8 mouse cellular contexts compared by ENCODE assay signal in genomic region chr15:27680997-27681396, GRCm38 (mm10). TPM values are rescaled to one million over a fixed set of nuclear protein-coding genes. Genes with fewer than 3 reads are reported as not detected.
DNase-seq lines count a peak whose midpoint lies in the region; ATAC-seq and TF ChIP-seq lines count a peak whose summit lies in the region.

No protein-coding gene starts in this region.

- H3K4me3 ChIP-seq in left cerebral cortex, adult 2 months = peak overlapping the region; percentile 87
- peak overlapping the region; percentile 64 for H3K4me3 ChIP-seq in embryonic facial prominence, embryonic 11.5 days (ENCODE audit: low read depth, low read length)
- peak overlapping the region; percentile 65 for H3K4me3 ChIP-seq in midbrain, embryonic 11.5 days (ENCODE audit: low read depth, low read length)

- TF ChIP-seq CTCF in left cerebral cortex, adult 2 months (IDR thresholded peaks at IDR 0.05) = no peak

- no peak for ATAC-seq in embryonic facial prominence, embryonic 11.5 days (replicated peaks; ENCODE audit: insufficient number of reproducible peaks, low FRiP score, low TSS enrichment, low read depth)
- ATAC-seq in midbrain, embryonic 11.5 days (ENCODE audit: low FRiP score) = no peak
- no peak for ATAC-seq in erythroid progenitor cell, adult 5-6 weeks (replicated peaks; ENCODE audit: low FRiP score, poor library complexity, severe bottlenecking)

- intact Hi-C loops in left cerebral cortex, adult 2 months (cut with DNase I) = no loop called here

- 3% methylated on average over 28 of the region's 28 CpGs for WGBS in embryonic facial prominence, embryonic 11.5 days
- 3% methylated on average over 28 of the region's 28 CpGs for WGBS in midbrain, embryonic 11.5 days

- no peaks in the 10 kb centered on the region for H3K4me1 ChIP-seq in embryonic facial prominence, embryonic 11.5 days (ENCODE audit: control insufficient read depth, insufficient read depth, low read length)
- H3K4me1 ChIP-seq in midbrain, embryonic 11.5 days (ENCODE audit: control insufficient read depth, insufficient read depth, low read length) = peaks cover 9% of the 10 kb centered on the region; the same call in 1 of the 2 replicates

- H3K27ac ChIP-seq in left cerebral cortex, adult 2 months = peak overlapping the region; percentile 95
- H3K27ac ChIP-seq in embryonic facial prominence, embryonic 11.5 days (replicated peaks; ENCODE audit: low read depth, low read length) = no peak overlapping the region
- no peak overlapping the region for H3K27ac ChIP-seq in midbrain, embryonic 11.5 days (ENCODE audit: low read depth, low read length)

- H3K9me3 ChIP-seq in embryonic facial prominence, embryonic 11.5 days (replicated peaks; ENCODE audit: control insufficient read depth, low read length) = no peaks in the 10 kb centered on the region
- H3K9me3 ChIP-seq in midbrain, embryonic 11.5 days (ENCODE audit: control insufficient read depth, low read length) = no peaks in the 10 kb centered on the region

- H3K36me3 ChIP-seq in embryonic facial prominence, embryonic 11.5 days (replicated peaks; ENCODE audit: control insufficient read depth, insufficient read depth, low read depth, low read length) = no peaks in the 10 kb centered on the region
- no peaks in the 10 kb centered on the region for H3K36me3 ChIP-seq in midbrain, embryonic 11.5 days (ENCODE audit: control insufficient read depth, insufficient read depth, low read length)

- no peaks in the 10 kb centered on the region for H3K27me3 ChIP-seq in embryonic facial prominence, embryonic 11.5 days (ENCODE audit: control insufficient read depth, insufficient read depth, low read length)
- H3K27me3 ChIP-seq in midbrain, embryonic 11.5 days (ENCODE audit: control insufficient read depth, insufficient read depth, low read length) = peaks cover 9% of the 10 kb centered on the region

- H3K9ac ChIP-seq in embryonic facial prominence, embryonic 11.5 days (replicated peaks; ENCODE audit: low read length) = peak overlapping the region; percentile 69
- peak overlapping the region; percentile 73 for H3K9ac ChIP-seq in midbrain, embryonic 11.5 days (ENCODE audit: low read length)

- DNase-seq in left cerebral cortex, adult 2 months (ENCODE audit: extremely low spot score in 1 of 2, low spot score in 2 of 2) = no peak
- no peak for DNase-seq in left cerebral cortex, adult 8-10 months (ENCODE audit: low spot score in 2 of 2)
- peak; percentile 45 for DNase-seq in embryonic facial prominence, embryonic 11.5 days (ENCODE audit: low spot score)
- DNase-seq in induced T-regulatory cell, adult 2 months (ENCODE audit: low read depth) = peak; percentile 81
- peak; percentile 95 for DNase-seq in midbrain, embryonic 11.5 days (ENCODE audit: low spot score, missing footprints)
- DNase-seq in frontal cortex, postnatal 14 days (ENCODE audit: low spot score in 2 of 2) = no peak
- no peak for DNase-seq in cerebellum, postnatal 14 days

- peak overlapping the region; percentile 90 for H3K4me2 ChIP-seq in embryonic facial prominence, embryonic 11.5 days (ENCODE audit: low read depth, low read length)
- peak overlapping the region; percentile 89 for H3K4me2 ChIP-seq in midbrain, embryonic 11.5 days

RNA-seq across cellular contexts. Expression of gene Otulinl, which starts 0.4 kb away (rescaled TPM):
- total RNA-seq in left cerebral cortex, adult 2 months (2021) = 10 to 100 TPM; 21.1 to 30.0 TPM
- 10 to 100 TPM; 21.0 to 35.3 (median 28.7) TPM for total RNA-seq in left cerebral cortex, adult 8-10 months (2022)
- 14.9 and 15.5 TPM in 2 replicates for polyA plus RNA-seq in embryonic facial prominence, embryonic 11.5 days (2014; fragmentation: Nextera tagmentation; extraction: Ambion mirVana)
- 6.1 and 7.5 TPM in 2 replicates for polyA plus RNA-seq in midbrain, embryonic 11.5 days (2014; fragmentation: Nextera tagmentation; extraction: Ambion mirVana)
- total RNA-seq in erythroid progenitor cell, adult 5-6 weeks (2015; ENCODE audit: low replicate concordance) = 9.2 and 36.0 TPM in 2 replicates
- total RNA-seq in erythroid progenitor cell, adult 5-6 weeks (2017; ENCODE audit: low replicate concordance) = 2.2 and 8.5 TPM in 2 replicates

RNA-seq across cellular contexts. Expression of gene Otulin, which starts 50.5 kb away (rescaled TPM):
- 10 to 100 TPM; 18.8 to 21.4 TPM for total RNA-seq in left cerebral cortex, adult 2 months (2021)
- total RNA-seq in left cerebral cortex, adult 8-10 months (2022) = 10 to 100 TPM; 21.1 to 24.9 (median 21.9) TPM
- 38.0 and 41.1 TPM in 2 replicates for polyA plus RNA-seq in embryonic facial prominence, embryonic 11.5 days (2014; fragmentation: Nextera tagmentation; extraction: Ambion mirVana)
- 33.3 and 34.0 TPM in 2 replicates for polyA plus RNA-seq in midbrain, embryonic 11.5 days (2014; fragmentation: Nextera tagmentation; extraction: Ambion mirVana)
- total RNA-seq in erythroid progenitor cell, adult 5-6 weeks (2015; ENCODE audit: low replicate concordance) = 22.0 and 24.7 TPM in 2 replicates
- total RNA-seq in erythroid progenitor cell, adult 5-6 weeks (2017; ENCODE audit: low replicate concordance) = 15.7 and 21.9 TPM in 2 replicates

Comparison
In these comparisons a context has a peak if more than half of its experiments do, and no peak if none do; other contexts are left out.
1. DNase-seq: peak in embryonic facial prominence, embryonic 11.5 days (single experiment), induced T-regulatory cell, adult 2 months (single experiment) and midbrain, embryonic 11.5 days (single experiment); none in left cerebral cortex, adult 2 months (0 of 2), left cerebral cortex, adult 8-10 months (0 of 2), frontal cortex, postnatal 14 days (0 of 2) and cerebellum, postnatal 14 days (0 of 2).
2. Peak in every context shown above with its lines, with median percentiles within 50 percentile points of each other: H3K4me3 ChIP-seq.